In genomic region chr4:10459603-10460002, GRCm38 (mm10) we compare ENCODE assay signal across 16 mouse cellular contexts.
DNase-seq lines count a peak whose midpoint lies in the region; TF ChIP-seq lines count a peak whose summit lies in the region.
"Had no signal": no experiment of that assay in that cellular context is flagged by ENCODE, and none has a peak within 500 bp of the region (broad histone marks: within the 10 kb centered on the region; RNA-seq: fewer than 3 reads in every experiment).

No protein-coding gene starts in this region.

- peaks cover 4% of the 10 kb centered on the region; the same call in 1 of the 2 replicates for H3K4me1 ChIP-seq in liver, adult 2 months (ENCODE audit: control insufficient read depth, insufficient read depth, low read length)

- peak; percentile 84 for DNase-seq in liver, adult 2 months (ENCODE audit: extremely low read depth, low read depth, low spot score)
- DNase-seq in liver = no peak
- DNase-seq: adrenal gland, adult 2 months; adrenal gland, adult 8-10 months; adrenal gland, postnatal 10 days; adrenal gland, postnatal 14 days; adrenal gland, postnatal 25 days; adrenal gland, postnatal 36 days; B cell, adult 2 months; cerebellum, adult 11 months; cerebellum, adult 11-12 months; cerebellum, adult 18-20 months; cerebellum, adult 2 months had no signal

- no peaks in the 10 kb centered on the region for H3K36me3 ChIP-seq in liver, adult 2 months (ENCODE audit: control insufficient read depth, insufficient read depth, low read length)
- H3K36me3 ChIP-seq: G1E had no signal

- whole genome bisulfite sequencing in liver, adult 2 months = 23% methylated on average over 1 of the region's 1 CpGs

- no peak overlapping the region for H3K27ac ChIP-seq in liver, adult 2 months (replicated peaks; ENCODE audit: insufficient read depth, low read depth, low read length)

- no peak for TF ChIP-seq CTCF in liver, adult 2 months (IDR thresholded peaks at IDR 0.05; ENCODE audit: low read depth, low read length)

- no peaks in the 10 kb centered on the region for H3K27me3 ChIP-seq in liver, adult 2 months (ENCODE audit: control insufficient read depth, insufficient read depth, low read length)
- H3K27me3 ChIP-seq: CH12.LX, Patski had no signal

- no peak for TF ChIP-seq POLR2A in liver, adult 2 months (IDR thresholded peaks at IDR 0.05; ENCODE audit: extremely low read depth, insufficient read depth, low read length)

- no peak overlapping the region for H3K4me3 ChIP-seq in liver, adult 2 months (ENCODE audit: insufficient read depth, low read depth, low read length)

- H3K9ac ChIP-seq in liver, adult 2 months (ENCODE audit: low read depth, low read length) = no peak overlapping the region

- H3K79me2 ChIP-seq in liver, adult 2 months (ENCODE audit: control insufficient read depth, insufficient read depth, low read length) = no peaks in the 10 kb centered on the region
